Mouse (Mus musculus): ENCODE results near the gene Gm5767. TPM values are rescaled to one million over a fixed set of nuclear protein-coding genes. Genes with fewer than 3 reads are reported as not detected.

The Gm5767 gene
- polyA plus RNA-seq, 1 experiment, result 1.1 TPM

GRCm38 (mm10) chr16:8643855-8644254 lies 36.7 kb upstream of the Gm5767 start:
- Histone ChIP-seq H3K27ac (ENCODE audit: control insufficient read depth, insufficient read depth, low read length) (no peak overlapping the region), H3K4me3 (ENCODE audit: control insufficient read depth, insufficient read depth, low read length) (no peak overlapping the region), H3K36me3 (ENCODE audit: control insufficient read depth, insufficient read depth, low read length) (peaks cover 55% of the 10 kb centered on the region), H3K27me3 (ENCODE audit: control insufficient read depth, insufficient read depth, low read length) (no peaks in the 10 kb centered on the region), H3K4me1 (replicated peaks; ENCODE audit: control insufficient read depth, insufficient read depth, low read length) (peaks cover 5% of the 10 kb centered on the region; the same call in 1 of the 2 replicates)
- peak; percentile 61 for DNase-seq
- TF ChIP-seq POLR2A (IDR thresholded peaks at IDR 0.05; ENCODE audit: control insufficient read depth, extremely low read depth, insufficient read depth, low read length, poor library complexity), result no peak
- peak; percentile 27; the same call in 1 of the 2 replicates for TF ChIP-seq CTCF (IDR thresholded peaks at IDR 0.05; ENCODE audit: borderline replicate concordance, control insufficient read depth, extremely low read depth, insufficient read depth, low read length, poor library complexity)
- WGBS, result 82% methylated on average over 2 of the region's 2 CpGs

DNA sequence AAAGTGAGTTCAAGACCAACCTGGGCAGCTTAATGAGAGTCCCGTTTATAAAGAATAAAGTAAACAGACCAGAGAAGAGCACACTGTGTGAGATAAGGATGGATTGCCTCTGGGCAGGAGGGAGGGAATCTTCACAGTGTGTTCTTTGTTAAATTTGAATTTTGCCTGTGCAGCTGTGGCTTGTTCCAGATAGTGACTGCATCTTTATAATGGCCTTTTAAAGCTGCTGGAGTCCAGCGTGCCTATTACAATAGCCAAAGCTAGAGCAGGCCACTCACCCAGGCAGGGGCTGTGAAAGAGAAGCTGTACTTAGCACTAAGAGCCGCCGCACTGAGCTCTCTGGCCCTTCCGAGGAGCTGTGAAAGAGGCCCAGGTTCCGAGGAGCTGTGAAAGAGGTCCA lies 35.0 kb upstream of the Gm5767 start:
- no peaks in the 10 kb centered on the region for H3K4me1 ChIP-seq (replicated peaks; ENCODE audit: control insufficient read depth, insufficient read depth, low read length)
- H3K4me3 ChIP-seq (ENCODE audit: control insufficient read depth, insufficient read depth, low read length), result no peak overlapping the region
- WGBS, result 97% methylated on average over 6 of the region's 6 CpGs
- no peaks in the 10 kb centered on the region for H3K27me3 ChIP-seq (ENCODE audit: control insufficient read depth, insufficient read depth, low read length)
- DNase-seq, result no peak
- H3K36me3 ChIP-seq (ENCODE audit: control insufficient read depth, insufficient read depth, low read length), result peaks cover 65% of the 10 kb centered on the region
- H3K27ac ChIP-seq (ENCODE audit: control insufficient read depth, insufficient read depth, low read length), result no peak overlapping the region
- TF ChIP-seq POLR2A (IDR thresholded peaks at IDR 0.05; ENCODE audit: control insufficient read depth, extremely low read depth, insufficient read depth, low read length, poor library complexity) (no peak), CTCF (IDR thresholded peaks at IDR 0.05; ENCODE audit: borderline replicate concordance, control insufficient read depth, extremely low read depth, insufficient read depth, low read length, poor library complexity) (no peak)

GRCm38 (mm10) chr16:8650007-8650406 lies 30.6 kb upstream of the Gm5767 start:
- no peak overlapping the region for H3K4me3 ChIP-seq (ENCODE audit: control insufficient read depth, insufficient read depth, low read length)
- WGBS, result 92% methylated on average over 3 of the region's 3 CpGs
- H3K36me3 ChIP-seq (ENCODE audit: control insufficient read depth, insufficient read depth, low read length), result peaks cover 56% of the 10 kb centered on the region
- no peak overlapping the region for H3K27ac ChIP-seq (ENCODE audit: control insufficient read depth, insufficient read depth, low read length)
- no peak for DNase-seq
- H3K27me3 ChIP-seq (ENCODE audit: control insufficient read depth, insufficient read depth, low read length), result no peaks in the 10 kb centered on the region
- no peak for TF ChIP-seq CTCF (IDR thresholded peaks at IDR 0.05; ENCODE audit: borderline replicate concordance, control insufficient read depth, extremely low read depth, insufficient read depth, low read length, poor library complexity)
- no peak for TF ChIP-seq POLR2A (IDR thresholded peaks at IDR 0.05; ENCODE audit: control insufficient read depth, extremely low read depth, insufficient read depth, low read length, poor library complexity)
- H3K4me1 ChIP-seq (replicated peaks; ENCODE audit: control insufficient read depth, insufficient read depth, low read length), result no peaks in the 10 kb centered on the region

DNA sequence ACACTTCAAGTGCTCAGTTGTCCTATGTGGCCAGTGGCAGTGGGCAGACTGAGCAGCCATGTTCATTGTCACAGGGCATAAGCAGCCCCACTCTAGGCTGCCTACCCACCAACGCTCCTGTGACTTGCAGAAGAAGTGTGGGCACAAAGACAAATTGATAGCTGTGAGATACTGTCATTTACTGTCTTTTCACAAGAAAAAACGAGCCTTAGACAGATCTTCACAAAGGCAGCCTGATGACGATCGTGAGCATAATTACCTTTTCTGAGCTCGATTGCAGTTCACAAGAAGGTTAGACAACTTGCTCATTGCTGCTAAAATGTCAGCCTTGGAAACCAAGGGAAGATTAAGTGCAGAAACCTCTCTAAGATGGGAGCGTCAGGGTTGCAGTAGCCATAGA lies 25.5 kb upstream of the Gm5767 start:
- no peak for DNase-seq
- Histone ChIP-seq H3K4me1 (replicated peaks; ENCODE audit: control insufficient read depth, insufficient read depth, low read length) (no peaks in the 10 kb centered on the region), H3K36me3 (ENCODE audit: control insufficient read depth, insufficient read depth, low read length) (peaks cover 36% of the 10 kb centered on the region), H3K4me3 (ENCODE audit: control insufficient read depth, insufficient read depth, low read length) (no peak overlapping the region), H3K27ac (ENCODE audit: control insufficient read depth, insufficient read depth, low read length) (no peak overlapping the region), H3K27me3 (ENCODE audit: control insufficient read depth, insufficient read depth, low read length) (no peaks in the 10 kb centered on the region)
- TF ChIP-seq POLR2A (IDR thresholded peaks at IDR 0.05; ENCODE audit: control insufficient read depth, extremely low read depth, insufficient read depth, low read length, poor library complexity) (no peak), CTCF (IDR thresholded peaks at IDR 0.05; ENCODE audit: borderline replicate concordance, control insufficient read depth, extremely low read depth, insufficient read depth, low read length, poor library complexity) (no peak)
- WGBS, result 97% methylated on average over 6 of the region's 6 CpGs

DNA sequence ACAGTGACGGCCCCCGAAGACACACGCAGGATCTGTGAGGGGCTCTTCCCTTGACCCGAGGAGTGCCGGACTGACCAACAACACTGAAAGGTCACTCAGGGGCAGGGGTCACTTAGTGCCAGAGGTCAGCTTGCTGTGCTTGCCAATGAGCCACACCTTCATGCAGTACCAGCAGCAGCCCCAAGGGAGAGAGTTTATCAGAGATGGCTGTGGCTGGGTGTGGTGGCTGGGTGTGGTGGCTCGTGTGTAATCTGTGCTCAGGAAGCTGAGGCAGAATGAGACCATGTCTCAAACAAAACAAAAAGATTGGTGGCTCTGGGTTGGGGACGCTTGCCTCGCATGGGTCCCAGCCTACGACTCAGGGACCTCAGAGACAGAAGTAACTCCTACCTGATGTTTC lies 25.0 kb upstream of the Gm5767 start:
- no peaks in the 10 kb centered on the region for H3K27me3 ChIP-seq (ENCODE audit: control insufficient read depth, insufficient read depth, low read length)
- H3K4me3 ChIP-seq (ENCODE audit: control insufficient read depth, insufficient read depth, low read length), result no peak overlapping the region
- no peaks in the 10 kb centered on the region for H3K4me1 ChIP-seq (replicated peaks; ENCODE audit: control insufficient read depth, insufficient read depth, low read length)
- TF ChIP-seq POLR2A (IDR thresholded peaks at IDR 0.05; ENCODE audit: control insufficient read depth, extremely low read depth, insufficient read depth, low read length, poor library complexity), result no peak
- TF ChIP-seq CTCF (IDR thresholded peaks at IDR 0.05; ENCODE audit: borderline replicate concordance, control insufficient read depth, extremely low read depth, insufficient read depth, low read length, poor library complexity), result 0 out of 2 replicates have a peak, but pooled peaks have one; percentile 24
- 93% methylated on average over 9 of the region's 9 CpGs for WGBS
- no peak for DNase-seq
- H3K36me3 ChIP-seq (ENCODE audit: control insufficient read depth, insufficient read depth, low read length), result peaks cover 36% of the 10 kb centered on the region
- H3K27ac ChIP-seq (ENCODE audit: control insufficient read depth, insufficient read depth, low read length), result no peak overlapping the region

DNA sequence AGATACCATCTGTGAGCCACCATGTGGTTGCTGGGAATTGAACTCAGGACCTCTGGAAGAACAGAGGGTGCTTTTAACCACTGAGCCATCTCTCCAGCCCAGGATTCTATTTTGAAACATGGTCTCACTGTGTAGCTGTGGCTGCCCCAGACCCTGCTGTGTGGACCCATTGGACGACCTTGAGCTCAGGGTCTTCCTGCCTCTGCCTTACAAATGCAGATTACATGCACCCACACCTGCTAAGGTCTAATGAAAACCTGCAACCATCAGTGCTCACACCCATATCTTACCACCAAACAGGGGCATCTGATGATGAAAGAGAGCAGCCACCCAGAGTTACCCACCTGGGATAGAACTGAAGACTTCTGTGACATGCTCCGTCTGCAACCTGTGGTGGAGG lies 24.3 kb upstream of the Gm5767 start:
- Histone ChIP-seq H3K27me3 (ENCODE audit: control insufficient read depth, insufficient read depth, low read length) (no peaks in the 10 kb centered on the region), H3K4me1 (replicated peaks; ENCODE audit: control insufficient read depth, insufficient read depth, low read length) (no peaks in the 10 kb centered on the region), H3K4me3 (ENCODE audit: control insufficient read depth, insufficient read depth, low read length) (no peak overlapping the region), H3K27ac (ENCODE audit: control insufficient read depth, insufficient read depth, low read length) (no peak overlapping the region), H3K36me3 (ENCODE audit: control insufficient read depth, insufficient read depth, low read length) (peaks cover 30% of the 10 kb centered on the region)
- TF ChIP-seq POLR2A (IDR thresholded peaks at IDR 0.05; ENCODE audit: control insufficient read depth, extremely low read depth, insufficient read depth, low read length, poor library complexity), result no peak
- no peak for TF ChIP-seq CTCF (IDR thresholded peaks at IDR 0.05; ENCODE audit: borderline replicate concordance, control insufficient read depth, extremely low read depth, insufficient read depth, low read length, poor library complexity)
- no peak for DNase-seq
- WGBS, result 88% methylated on average over 2 of the region's 2 CpGs

- Histone ChIP-seq H3K27ac (ENCODE audit: control insufficient read depth, insufficient read depth, low read length) (no peak overlapping the region), H3K4me1 (replicated peaks; ENCODE audit: control insufficient read depth, insufficient read depth, low read length) (no peaks in the 10 kb centered on the region), H3K36me3 (ENCODE audit: control insufficient read depth, insufficient read depth, low read length) (peaks cover 27% of the 10 kb centered on the region), H3K4me3 (ENCODE audit: control insufficient read depth, insufficient read depth, low read length) (no peak overlapping the region), H3K27me3 (ENCODE audit: control insufficient read depth, insufficient read depth, low read length) (no peaks in the 10 kb centered on the region)
- TF ChIP-seq POLR2A (IDR thresholded peaks at IDR 0.05; ENCODE audit: control insufficient read depth, extremely low read depth, insufficient read depth, low read length, poor library complexity), result no peak
- TF ChIP-seq CTCF (IDR thresholded peaks at IDR 0.05; ENCODE audit: borderline replicate concordance, control insufficient read depth, extremely low read depth, insufficient read depth, low read length, poor library complexity), result no peak
- DNase-seq, result no peak
- 93% methylated on average over 4 of the region's 4 CpGs for WGBS
These were observed 22.2 kb upstream of the Gm5767 start for GRCm38 (mm10) chr16:8658349-8658748.
